Mouse (Mus musculus) left cerebral cortex, postnatal 10 days (tissue): ENCODE data around the gene Synpo2l. TPM values are rescaled to one million over a fixed set of nuclear protein-coding genes. Genes with fewer than 3 reads are reported as not detected.

Experiments used
- DNase-seq, 2 experiments: peaks; one replicate each; pipeline ENCODE4 v3.0.0; 2021 to 2022; ENCODE audit warnings: low spot score in 2 of 2, mixed read lengths in 1 of 2; ENCODE audit errors: extremely low spot score in 1 of 2
- intact Hi-C: fragments of 180-260 bp; cut with DNase I; formaldehyde crosslinking; loops from one replicate; pipeline ENCODE4 v1.15.1; 2025
- microRNA-seq: library from miRNA; unstranded; fragments of <30 nt; microRNA quantifications from one replicate; pipeline ENCODE4 v1.2.0, GENCODE M21; 2022
- total RNA-seq, 2 experiments: library from RNA; stranded (reverse); gene quantifications; 2 replicates each; pipeline ENCODE4 v1.2.3; 2021

Gene Synpo2l
- total RNA-seq, 2 experiments from 2014 or later: 0.36 to 0.73 TPM

DNA sequence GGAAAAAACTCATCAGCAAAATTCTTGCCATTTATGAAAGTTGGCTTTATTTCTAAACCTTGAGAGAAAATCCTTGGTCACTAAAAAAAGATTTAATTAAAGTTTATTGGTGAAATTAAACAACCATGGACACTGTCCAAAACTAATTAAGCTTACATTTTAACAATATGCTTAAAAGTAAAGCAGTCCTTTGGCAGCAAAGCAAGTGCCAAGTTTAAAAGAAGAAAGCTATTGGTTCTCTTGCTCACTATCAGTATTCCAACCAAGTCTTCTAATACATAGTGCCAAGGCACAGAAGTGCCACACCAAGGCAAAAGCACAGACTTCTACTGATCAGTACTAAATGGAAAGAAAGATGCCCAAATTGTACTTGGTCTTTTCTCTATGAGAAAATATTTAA, 49.0 kb downstream of the Synpo2l start:
- intact Hi-C loops: no loop called here
- peak in 1 of 2 experiments; percentile 24 for DNase-seq

DNA sequence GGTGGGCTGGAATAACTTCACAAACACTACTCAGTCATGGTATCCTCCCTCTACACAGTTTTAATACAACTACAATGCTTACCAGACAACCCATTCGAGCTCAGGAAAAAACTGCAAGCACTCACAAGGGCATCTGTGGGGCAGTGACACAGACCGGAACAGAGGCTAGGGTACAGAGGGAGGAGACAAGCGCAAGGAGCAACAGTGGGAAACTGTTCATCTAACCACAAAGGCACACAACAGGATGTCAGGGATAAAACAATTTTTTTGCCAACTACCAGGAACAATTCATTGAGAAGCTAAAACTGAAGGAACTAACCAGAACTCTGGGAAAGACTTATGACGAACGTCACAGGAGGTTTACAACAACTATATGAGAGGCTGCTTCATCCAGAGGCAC, 49.9 kb downstream of the Synpo2l start:
- peak in 1 of 2 experiments; percentile 26 for DNase-seq
- intact Hi-C loops: no loop called here

DNA sequence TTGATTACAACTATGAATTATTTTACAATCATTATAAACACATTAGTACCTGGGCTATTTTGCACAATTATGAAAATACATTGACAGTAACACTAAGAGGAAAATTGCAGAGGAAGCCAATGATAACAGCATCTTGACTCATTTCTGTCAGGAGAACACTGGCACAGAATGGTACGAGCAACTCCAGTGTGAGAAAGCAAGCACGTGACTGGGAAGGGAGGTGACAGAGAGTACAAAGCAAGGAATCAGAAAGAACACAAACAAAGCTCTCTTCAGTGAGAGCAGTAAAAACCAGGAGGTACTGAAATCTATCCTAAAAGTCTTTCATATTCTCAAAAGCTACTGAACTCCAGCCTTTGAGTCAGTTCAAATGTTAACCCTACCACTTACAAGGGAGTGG, 51.7 kb downstream of the Synpo2l start:
- intact Hi-C loops: no loop called here
- no peak for DNase-seq

DNA sequence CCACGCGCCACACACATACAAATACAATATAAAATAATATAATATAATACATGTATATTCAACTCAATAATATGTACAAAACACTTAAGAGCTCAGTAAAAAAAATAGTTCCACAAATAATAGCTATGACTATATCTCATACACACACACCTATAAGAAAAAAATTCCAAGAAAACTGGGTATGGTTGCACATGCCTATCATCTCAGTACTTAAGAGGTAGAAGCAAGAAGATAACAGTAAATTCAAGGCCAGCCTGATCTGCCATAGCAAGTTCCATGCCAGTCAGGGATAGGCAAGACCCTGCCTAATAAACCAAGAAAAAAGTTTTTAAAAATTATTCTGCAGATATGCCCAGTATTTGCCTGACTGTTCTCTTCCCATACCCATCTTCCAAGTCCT, 53.1 kb downstream of the Synpo2l start:
- intact Hi-C loops: no loop called here
- DNase-seq: no peak

DNA sequence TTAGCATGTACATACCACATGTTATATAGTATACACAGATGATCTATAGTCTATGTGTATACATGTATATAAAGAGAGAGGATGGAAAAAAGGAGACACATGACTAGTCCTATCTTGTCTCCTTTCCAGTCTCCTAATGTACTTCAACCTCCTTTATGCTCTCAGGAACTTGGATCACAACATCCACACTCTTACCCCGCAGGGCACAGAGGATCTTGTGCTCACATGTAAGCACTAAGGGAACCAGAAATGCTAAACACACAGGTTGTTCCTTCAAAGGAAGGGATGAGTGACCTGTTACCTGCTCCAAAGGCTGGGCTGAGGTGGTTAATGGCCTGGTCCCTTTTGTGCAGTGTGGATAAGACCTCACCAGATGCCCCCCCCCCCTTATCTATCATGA, 55.3 kb downstream of the Synpo2l start:
- intact Hi-C loops: no loop called here
- DNase-seq: no peak

DNA sequence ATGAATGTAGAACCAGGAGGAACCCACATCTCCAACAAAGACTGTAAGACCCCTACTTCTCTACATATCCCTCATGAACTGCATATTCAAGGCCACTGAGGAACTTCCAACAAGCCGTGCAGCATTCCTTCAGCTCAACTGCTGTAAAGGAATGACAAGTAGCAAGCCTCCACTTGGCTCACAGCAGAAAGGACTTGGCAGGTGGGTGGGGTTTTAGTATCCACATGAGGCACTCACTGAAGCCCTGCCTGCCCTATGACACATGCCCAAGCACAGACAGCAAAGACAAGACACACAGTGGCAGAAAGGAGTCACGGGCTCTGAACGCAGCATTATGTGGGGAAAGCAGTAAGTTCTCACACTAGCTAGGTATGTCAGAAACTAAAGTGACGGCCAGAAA, 58.0 kb downstream of the Synpo2l start:
- DNase-seq: no peak

DNA sequence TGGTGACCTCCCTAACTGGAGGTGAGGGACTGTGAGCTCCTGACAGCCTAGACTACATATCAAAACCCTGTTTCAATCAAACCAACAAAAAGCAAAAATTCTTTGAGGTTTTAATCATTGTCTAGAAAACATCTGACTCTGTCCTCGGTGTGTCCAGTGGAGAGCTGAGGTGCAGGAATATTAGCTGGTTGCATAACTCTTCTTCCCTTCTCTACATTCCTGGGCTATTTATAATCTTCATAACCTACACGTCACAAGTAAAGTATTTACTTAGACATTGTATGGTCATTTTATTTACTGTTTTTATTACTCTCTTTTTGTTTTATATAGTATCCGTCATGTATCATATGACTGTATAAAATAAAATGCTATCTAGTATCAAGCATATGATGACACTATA, 58.6 kb downstream of the Synpo2l start:
- DNase-seq: no peak
- intact Hi-C loops: no loop called here

More for the DNA sequence above, 58.0 kb downstream of the Synpo2l start:
- intact Hi-C loops: no loop called here

Small RNA genes within 50 kb of the gene (microRNA-seq; reads per million reads assigned to microRNA genes)
- gene Mir6946: 1.1 reads per million

Other genes with a start within 250 kb of the Synpo2l start
- gene Cfap70, start 216.1 kb downstream of the Synpo2l start, total RNA-seq: 1 to 10 TPM; 2.5 to 3.0 TPM
- gene Anxa7, start 188.2 kb downstream of the Synpo2l start, total RNA-seq: 10 to 100 TPM; 50.6 to 52.6 TPM
- gene Mss51, start 171.5 kb downstream of the Synpo2l start, total RNA-seq: 1 to 10 TPM in 1 of 2 experiments, under 1 TPM in 1; 0.97 to 1.1 TPM
- gene Ppp3cb, start 121.8 kb downstream of the Synpo2l start, total RNA-seq: 100 to 1,000 TPM; 434 TPM
- 10 to 100 TPM; 21.2 to 29.3 TPM for gene Usp54, start 27.3 kb downstream of the Synpo2l start, total RNA-seq
- not detected for gene Myoz1, start 11.8 kb downstream of the Synpo2l start, total RNA-seq
- 100 to 1,000 TPM; 102 to 109 TPM for gene Sec24c, start 6.0 kb upstream of the Synpo2l start, total RNA-seq
- 10 to 100 TPM; 19.6 to 20.3 TPM for gene Fut11, start 26.6 kb upstream of the Synpo2l start, total RNA-seq
- 10 to 100 TPM; 61.3 to 67.0 TPM for gene Chchd1, start 34.7 kb upstream of the Synpo2l start, total RNA-seq
- 100 to 1,000 TPM; 134 to 138 TPM for gene Zswim8, start 39.2 kb upstream of the Synpo2l start, total RNA-seq
- gene Ndst2, start 66.2 kb upstream of the Synpo2l start, total RNA-seq: 10 to 100 TPM; 17.3 to 21.8 TPM
- 100 to 1,000 TPM; 255 to 269 TPM for gene Camk2g, start 125.7 kb upstream of the Synpo2l start, total RNA-seq
- 1 to 10 TPM; 3.4 to 4.2 TPM for gene Plau, start 168.3 kb upstream of the Synpo2l start, total RNA-seq